Mouse (Mus musculus): ENCODE results near the gene Olfr630. TPM values are rescaled to one million over a fixed set of nuclear protein-coding genes. Genes with fewer than 3 reads are reported as not detected.
"Not testable (repeated sequence)": the region's sequence is repeated elsewhere in the genome, so short reads cannot be mapped to it uniquely, and the experiment has no call there.

Olfr630 gene
- not detected in 2 replicates for polyA plus RNA-seq (2014; fragmentation: Nextera tagmentation; extraction: Ambion mirVana)

GRCm38 (mm10) chr7:103757233-103757632, at the start of gene Olfr630:
Gene Olfr630 (minus strand): TSS chr7:103757333.
- Histone ChIP-seq H3K27me3 (ENCODE audit: control insufficient read depth, insufficient read depth, low read length) (no peaks in the 10 kb centered on the region), H3K27ac (replicated peaks; ENCODE audit: low read depth, low read length) (no peak within 1 kb of the TSS), H3K4me1 (ENCODE audit: control insufficient read depth, insufficient read depth, low read length) (no peaks in the 10 kb centered on the region), H3K9ac (ENCODE audit: low read length) (no peak within 1 kb of the TSS), H3K4me3 (ENCODE audit: low read depth, low read length) (no peak within 1 kb of the TSS), H3K4me2 (ENCODE audit: low read depth, severe bottlenecking) (no peak within 1 kb of the TSS), H3K36me3 (ENCODE audit: control insufficient read depth, insufficient read depth, low read length) (no peaks in the 10 kb centered on the region), H3K9me3 (ENCODE audit: control insufficient read depth, low read length) (no peaks in the 10 kb centered on the region)
- ATAC-seq (ENCODE audit: insufficient number of reproducible peaks, low FRiP score, low TSS enrichment, low read depth) (no peak), DNase-seq (ENCODE audit: low spot score) (no peak)
- 49% methylated on average over 2 of the region's 2 CpGs for WGBS

GRCm38 (mm10) chr7:103806856-103807255, 49.7 kb upstream of the Olfr630 start:
- DNase-seq (ENCODE audit: low spot score) = peak; percentile 24

GRCm38 (mm10) chr7:103792669-103793388, 35.7 kb upstream of the Olfr630 start:
- no peaks in the 10 kb centered on the region for H3K9me3 ChIP-seq (ENCODE audit: control insufficient read depth, low read length)
- ATAC-seq (ENCODE audit: insufficient number of reproducible peaks, low FRiP score, low TSS enrichment, low read depth) = no peak
- H3K4me1 ChIP-seq (ENCODE audit: control insufficient read depth, insufficient read depth, low read length) = no peaks in the 10 kb centered on the region
- WGBS = 32% methylated on average over 4 of the region's 4 CpGs
- no peaks in the 10 kb centered on the region for H3K36me3 ChIP-seq (ENCODE audit: control insufficient read depth, insufficient read depth, low read length)
- H3K9ac ChIP-seq (ENCODE audit: low read length) = no peak overlapping the region
- no peak overlapping the region for H3K4me2 ChIP-seq (ENCODE audit: low read depth, severe bottlenecking)
- no peaks in the 10 kb centered on the region for H3K27me3 ChIP-seq (ENCODE audit: control insufficient read depth, insufficient read depth, low read length)
- H3K4me3 ChIP-seq (ENCODE audit: low read depth, low read length) = no peak overlapping the region
- no peak overlapping the region for H3K27ac ChIP-seq (replicated peaks; ENCODE audit: low read depth, low read length)
- no peak for DNase-seq (ENCODE audit: low spot score)

More at GRCm38 (mm10) chr7:103806856-103807255, 49.7 kb upstream of the Olfr630 start:
- Histone ChIP-seq H3K9me3 (ENCODE audit: control insufficient read depth, low read length) (no peaks in the 10 kb centered on the region), H3K27ac (replicated peaks; ENCODE audit: low read depth, low read length) (no peak overlapping the region), H3K4me3 (ENCODE audit: low read depth, low read length) (no peak overlapping the region), H3K27me3 (ENCODE audit: control insufficient read depth, insufficient read depth, low read length) (no peaks in the 10 kb centered on the region), H3K9ac (ENCODE audit: low read length) (no peak overlapping the region), H3K4me2 (ENCODE audit: low read depth, severe bottlenecking) (no peak overlapping the region), H3K36me3 (ENCODE audit: control insufficient read depth, insufficient read depth, low read length) (no peaks in the 10 kb centered on the region), H3K4me1 (ENCODE audit: control insufficient read depth, insufficient read depth, low read length) (no peaks in the 10 kb centered on the region)
- no peak for ATAC-seq (ENCODE audit: insufficient number of reproducible peaks, low FRiP score, low TSS enrichment, low read depth)
- WGBS = 66% methylated on average over 1 of the region's 1 CpGs

GRCm38 (mm10) chr7:103791721-103792120, 34.6 kb upstream of the Olfr630 start, which contains the start of gene Olfr67:
Gene Olfr67 (minus strand): TSS chr7:103791821.
- H3K9me3 ChIP-seq (ENCODE audit: control insufficient read depth, low read length) = no peaks in the 10 kb centered on the region
- H3K4me2 ChIP-seq (ENCODE audit: low read depth, severe bottlenecking) = no peak within 1 kb of the TSS
- DNase-seq (ENCODE audit: low spot score) (no peak), ATAC-seq (ENCODE audit: insufficient number of reproducible peaks, low FRiP score, low TSS enrichment, low read depth) (no peak)
- H3K27me3 ChIP-seq (ENCODE audit: control insufficient read depth, insufficient read depth, low read length) = no peaks in the 10 kb centered on the region
- H3K27ac ChIP-seq (replicated peaks; ENCODE audit: low read depth, low read length) = no peak within 1 kb of the TSS
- H3K9ac ChIP-seq (ENCODE audit: low read length) = no peak within 1 kb of the TSS
- no peaks in the 10 kb centered on the region for H3K4me1 ChIP-seq (ENCODE audit: control insufficient read depth, insufficient read depth, low read length)
- no peak within 1 kb of the TSS for H3K4me3 ChIP-seq (ENCODE audit: low read depth, low read length)
- H3K36me3 ChIP-seq (ENCODE audit: control insufficient read depth, insufficient read depth, low read length) = no peaks in the 10 kb centered on the region
- 79% methylated on average over 3 of the region's 3 CpGs for WGBS

- Histone ChIP-seq H3K36me3 (ENCODE audit: control insufficient read depth, insufficient read depth, low read length) (no peaks in the 10 kb centered on the region), H3K4me3 (ENCODE audit: low read depth, low read length) (no peak within 1 kb of the TSS), H3K9me3 (ENCODE audit: control insufficient read depth, low read length) (no peaks in the 10 kb centered on the region), H3K4me2 (ENCODE audit: low read depth, severe bottlenecking) (no peak within 1 kb of the TSS), H3K27ac (replicated peaks; ENCODE audit: low read depth, low read length) (no peak within 1 kb of the TSS), H3K9ac (ENCODE audit: low read length) (no peak within 1 kb of the TSS), H3K27me3 (ENCODE audit: control insufficient read depth, insufficient read depth, low read length) (no peaks in the 10 kb centered on the region), H3K4me1 (ENCODE audit: control insufficient read depth, insufficient read depth, low read length) (no peaks in the 10 kb centered on the region)
- WGBS = 78% methylated on average over 3 of the region's 3 CpGs
- ATAC-seq (ENCODE audit: insufficient number of reproducible peaks, low FRiP score, low TSS enrichment, low read depth) (no peak), DNase-seq (ENCODE audit: low spot score) (no peak)
Measured at GRCm38 (mm10) chr7:103779598-103779997, 22.5 kb upstream of the Olfr630 start, which contains the start of gene Olfr68. Gene Olfr68 (minus strand): TSS chr7:103779698.

- not testable (repeated sequence) for DNase-seq (ENCODE audit: low spot score); H3K27ac ChIP-seq (replicated peaks; ENCODE audit: low read depth, low read length); H3K4me1 ChIP-seq (ENCODE audit: control insufficient read depth, insufficient read depth, low read length); ATAC-seq (ENCODE audit: insufficient number of reproducible peaks, low FRiP score, low TSS enrichment, low read depth); H3K9me3 ChIP-seq (ENCODE audit: control insufficient read depth, low read length); H3K27me3 ChIP-seq (ENCODE audit: control insufficient read depth, insufficient read depth, low read length); H3K36me3 ChIP-seq (ENCODE audit: control insufficient read depth, insufficient read depth, low read length); H3K4me2 ChIP-seq (ENCODE audit: low read depth, severe bottlenecking); H3K4me3 ChIP-seq (ENCODE audit: low read depth, low read length); H3K9ac ChIP-seq (ENCODE audit: low read length)
- WGBS = 77% methylated on average over 4 of the region's 4 CpGs
Measured at GRCm38 (mm10) chr7:103777652-103778051, 20.5 kb upstream of the Olfr630 start.

GRCm38 (mm10) chr7:103771494-103771893, 14.4 kb upstream of the Olfr630 start, which contains the start of gene Olfr69:
Gene Olfr69 (minus strand): TSS chr7:103771594.
- H3K36me3 ChIP-seq (ENCODE audit: control insufficient read depth, insufficient read depth, low read length) = no peaks in the 10 kb centered on the region
- no peak within 1 kb of the TSS for H3K4me3 ChIP-seq (ENCODE audit: low read depth, low read length)
- no peak within 1 kb of the TSS for H3K9ac ChIP-seq (ENCODE audit: low read length)
- no peaks in the 10 kb centered on the region for H3K9me3 ChIP-seq (ENCODE audit: control insufficient read depth, low read length)
- no peak within 1 kb of the TSS for H3K4me2 ChIP-seq (ENCODE audit: low read depth, severe bottlenecking)
- ATAC-seq (ENCODE audit: insufficient number of reproducible peaks, low FRiP score, low TSS enrichment, low read depth) (no peak), DNase-seq (ENCODE audit: low spot score) (no peak)
- WGBS = 83% methylated on average over 2 of the region's 2 CpGs
- no peaks in the 10 kb centered on the region for H3K27me3 ChIP-seq (ENCODE audit: control insufficient read depth, insufficient read depth, low read length)
- no peak within 1 kb of the TSS for H3K27ac ChIP-seq (replicated peaks; ENCODE audit: low read depth, low read length)
- no peaks in the 10 kb centered on the region for H3K4me1 ChIP-seq (ENCODE audit: control insufficient read depth, insufficient read depth, low read length)

GRCm38 (mm10) chr7:103767687-103768086, 10.6 kb upstream of the Olfr630 start:
- WGBS = 89% methylated on average over 5 of the region's 6 CpGs
- H3K36me3 ChIP-seq (ENCODE audit: control insufficient read depth, insufficient read depth, low read length); H3K4me2 ChIP-seq (ENCODE audit: low read depth, severe bottlenecking); ATAC-seq (ENCODE audit: insufficient number of reproducible peaks, low FRiP score, low TSS enrichment, low read depth); H3K9me3 ChIP-seq (ENCODE audit: control insufficient read depth, low read length); H3K27me3 ChIP-seq (ENCODE audit: control insufficient read depth, insufficient read depth, low read length); DNase-seq (ENCODE audit: low spot score); H3K9ac ChIP-seq (ENCODE audit: low read length); H3K4me1 ChIP-seq (ENCODE audit: control insufficient read depth, insufficient read depth, low read length); H3K4me3 ChIP-seq (ENCODE audit: low read depth, low read length); H3K27ac ChIP-seq (replicated peaks; ENCODE audit: low read depth, low read length): not testable (repeated sequence)

Measured in limb, embryonic 11.5 days (tissue).